Mouse (Mus musculus): ENCODE measurements around the gene Cpox.

DNA sequence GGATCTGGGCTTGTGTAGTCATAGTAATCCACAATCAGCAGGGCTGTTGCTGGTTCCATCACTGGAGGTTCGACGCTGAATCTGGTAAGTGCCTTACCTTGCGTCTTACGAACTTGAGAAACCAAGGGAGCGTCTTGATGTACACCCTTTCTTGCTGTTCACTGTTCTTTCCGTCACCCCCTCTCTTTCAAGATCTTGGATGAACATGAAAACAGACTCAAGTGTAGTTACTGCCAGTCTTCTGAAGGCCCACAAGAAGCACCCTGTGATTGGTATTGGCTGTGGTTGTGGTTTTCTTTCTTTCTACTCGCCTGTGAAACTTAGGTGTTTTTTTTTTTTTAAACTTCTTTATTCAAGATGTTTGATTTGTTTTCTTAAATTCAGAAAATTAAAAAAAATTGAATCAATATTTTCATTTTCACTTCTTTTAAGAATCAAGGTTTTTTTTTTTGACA is 48.6 kb downstream of the Cpox start, which contains the start of gene Gpr15:
- TF ChIP-seq CTCF (IDR thresholded peaks at IDR 0.05) (no peak), EP300 (IDR thresholded peaks at IDR 0.05; ENCODE audit: insufficient read depth, low read depth, low read length) (no peak)
